Mouse (Mus musculus) layer of hippocampus, adult 2 months (tissue): ENCODE measurements at regions not wholly inside any gene's neighbourhood (a gene's known extent, or its start where the extent isn't known, plus 50 kb on each side); places are given as distances from the start of the nearest gene placed in this dataset.

Experiments
- DNase-seq, 2 experiments: peaks; one replicate each; pipeline ENCODE4 v3.0.0; 2022; ENCODE audit warnings: low spot score in 2 of 2
- H3K27ac ChIP-seq: fragments of 200-600 bp; 2 replicates; pipeline ENCODE4 v1.8.1; 2022
- H3K4me3 ChIP-seq: fragments of 200-600 bp; 2 replicates; pipeline ENCODE4 v1.8.1; 2022; ENCODE audit warnings: mild to moderate bottlenecking
- CTCF ChIP-seq: fragments of 200-600 bp; conservative IDR thresholded peaks from 2 replicates; pipeline ENCODE4 v1.8.1; 2022; ENCODE audit warnings: antibody characterized with exemption, mild to moderate bottlenecking, moderate library complexity

DNA sequence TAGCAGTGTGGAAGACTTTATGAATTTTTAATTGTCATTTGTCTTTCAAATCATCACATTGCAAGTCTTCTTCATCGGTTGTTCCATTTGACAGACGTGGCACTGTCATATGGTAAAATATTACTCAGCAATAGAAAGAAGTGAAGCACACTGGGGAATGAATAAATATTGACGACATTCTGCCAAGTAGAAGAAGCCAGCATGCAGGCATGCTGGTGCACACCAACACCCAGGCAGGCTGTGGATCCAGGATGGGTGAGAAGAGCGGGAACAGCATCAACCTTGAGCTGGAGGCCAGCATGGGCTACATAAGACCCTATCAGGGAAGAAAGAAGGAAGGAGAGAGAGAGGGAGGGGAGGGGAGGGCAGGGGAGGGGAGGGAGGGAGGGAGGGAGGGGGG, 103.6 kb upstream of the Lmo4 start:
- no peak for TF ChIP-seq CTCF
- DNase-seq, result peak in 1 of 2 experiments; percentile 34
- Histone ChIP-seq H3K27ac (no peak overlapping the region), H3K4me3 (no peak overlapping the region)

GRCm38 (mm10) chr3:144307557-144307956, 102.5 kb upstream of the Lmo4 start:
- Histone ChIP-seq H3K27ac (no peak overlapping the region), H3K4me3 (no peak overlapping the region)
- DNase-seq, result no peak
- no peak for TF ChIP-seq CTCF

DNA sequence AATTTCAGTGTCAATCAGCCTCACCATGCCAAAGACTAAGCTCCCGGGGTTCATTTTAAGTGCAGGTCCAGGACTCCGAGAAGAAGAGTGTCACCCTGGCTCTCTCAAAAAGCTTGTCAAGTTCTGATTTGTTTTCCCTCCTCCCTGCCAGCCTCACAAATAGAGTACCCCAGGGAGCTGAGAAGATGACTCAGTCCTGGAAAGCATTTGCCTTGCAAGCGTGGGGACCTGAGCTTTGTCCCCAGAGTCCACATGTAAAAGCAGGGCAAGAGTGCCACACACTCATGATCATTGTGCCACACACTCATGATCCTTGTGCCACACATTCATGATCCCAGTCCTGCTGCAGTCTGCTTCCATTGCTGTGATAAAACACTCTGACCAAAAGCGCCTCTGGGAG, 100.4 kb upstream of the Lmo4 start:
- H3K27ac ChIP-seq, result no peak overlapping the region
- TF ChIP-seq CTCF, result no peak
- no peak for DNase-seq
- no peak overlapping the region for H3K4me3 ChIP-seq

DNA sequence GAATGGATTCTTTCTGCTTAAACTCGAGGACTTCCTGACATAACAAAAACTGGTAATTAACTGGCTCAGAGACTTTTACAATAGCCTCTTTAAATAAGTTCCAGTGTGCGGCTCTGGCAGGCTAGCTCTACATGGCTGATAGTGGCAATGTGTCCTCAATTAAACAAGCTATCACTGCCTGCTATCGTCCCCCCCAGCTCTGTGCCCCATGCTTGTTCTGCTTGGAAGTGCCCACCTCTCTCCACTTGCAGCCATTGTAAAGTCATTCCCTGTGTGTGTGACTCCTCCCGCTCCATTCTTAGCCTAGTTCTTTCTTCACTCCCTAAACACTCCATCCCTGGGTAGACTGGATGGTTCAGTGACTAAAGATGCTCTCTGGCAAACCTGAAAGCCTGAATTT, 99.9 kb upstream of the Lmo4 start:
- no peak for DNase-seq
- no peak overlapping the region for H3K4me3 ChIP-seq
- TF ChIP-seq CTCF, result no peak
- no peak overlapping the region for H3K27ac ChIP-seq

- no peak for DNase-seq
- no peak overlapping the region for H3K4me3 ChIP-seq
- TF ChIP-seq CTCF, result no peak
- no peak overlapping the region for H3K27ac ChIP-seq
Observed at GRCm38 (mm10) chr3:144302626-144303025, 97.6 kb upstream of the Lmo4 start.

- Histone ChIP-seq H3K4me3 (no peak overlapping the region), H3K27ac (no peak overlapping the region)
- TF ChIP-seq CTCF, result no peak
- DNase-seq, result no peak
Observed at GRCm38 (mm10) chr3:144301068-144301467, 96.0 kb upstream of the Lmo4 start.

GRCm38 (mm10) chr3:144299239-144299638, 94.2 kb upstream of the Lmo4 start:
- no peak overlapping the region for H3K4me3 ChIP-seq
- no peak overlapping the region for H3K27ac ChIP-seq
- no peak for TF ChIP-seq CTCF
- DNase-seq, result no peak

GRCm38 (mm10) chr3:144289489-144289888, 84.5 kb upstream of the Lmo4 start:
- peak; percentile 42 for TF ChIP-seq CTCF
- H3K27ac ChIP-seq, result no peak overlapping the region
- H3K4me3 ChIP-seq, result no peak overlapping the region
- peak; percentile 14 to 57 for DNase-seq

GRCm38 (mm10) chr3:144286100-144286499, 81.1 kb upstream of the Lmo4 start:
- H3K27ac ChIP-seq, result no peak overlapping the region
- TF ChIP-seq CTCF, result no peak
- DNase-seq, result no peak
- H3K4me3 ChIP-seq, result no peak overlapping the region

GRCm38 (mm10) chr3:144284326-144284725, 79.3 kb upstream of the Lmo4 start:
- no peak for TF ChIP-seq CTCF
- no peak overlapping the region for H3K4me3 ChIP-seq
- no peak overlapping the region for H3K27ac ChIP-seq
- DNase-seq, result no peak

DNA sequence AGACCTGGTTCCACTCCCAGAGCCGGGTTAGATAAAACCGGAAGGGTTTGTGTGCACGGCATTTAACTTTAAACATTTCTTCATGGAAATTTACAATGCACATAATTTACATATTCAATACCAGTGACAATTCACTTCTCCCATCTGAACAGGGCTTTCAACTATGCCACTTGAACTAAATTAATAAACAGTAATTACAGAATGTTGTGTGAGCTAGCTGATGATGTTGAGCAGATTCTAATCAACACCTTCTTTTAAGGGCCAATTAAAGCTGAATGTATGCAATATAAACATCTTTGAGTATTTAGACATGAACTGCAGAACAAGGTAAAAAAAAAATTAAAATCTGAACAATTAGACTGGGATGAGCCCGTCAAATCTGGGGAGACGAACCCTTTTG, 68.1 kb upstream of the Lmo4 start:
- TF ChIP-seq CTCF, result no peak
- no peak for DNase-seq
- H3K27ac ChIP-seq, result no peak overlapping the region
- no peak overlapping the region for H3K4me3 ChIP-seq

- H3K27ac ChIP-seq, result no peak overlapping the region
- DNase-seq, result no peak
- no peak for TF ChIP-seq CTCF
- no peak overlapping the region for H3K4me3 ChIP-seq
Observed at GRCm38 (mm10) chr3:144270206-144270605, 65.2 kb upstream of the Lmo4 start.

DNA sequence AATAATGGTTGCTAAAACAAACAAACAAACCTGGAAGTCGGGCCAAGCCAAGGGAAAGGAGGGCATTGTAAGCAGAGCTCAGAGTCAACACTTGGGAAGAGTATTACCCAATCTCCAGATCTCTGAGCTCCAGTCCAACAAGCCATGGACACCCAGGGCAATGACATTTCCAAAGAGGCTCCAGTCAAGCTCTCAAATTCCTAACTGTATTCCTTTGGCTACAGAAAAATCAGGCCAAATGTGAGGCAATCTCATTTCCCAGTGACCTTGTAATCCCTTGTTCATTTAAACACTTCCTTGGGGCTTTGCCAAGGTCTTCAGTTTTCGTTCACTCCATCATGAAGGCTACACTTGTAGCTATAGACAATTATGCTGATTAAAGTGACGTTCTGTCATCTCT, 59.5 kb upstream of the Lmo4 start:
- no peak for TF ChIP-seq CTCF
- DNase-seq, result no peak
- H3K4me3 ChIP-seq, result no peak overlapping the region
- no peak overlapping the region for H3K27ac ChIP-seq

GRCm38 (mm10) chr3:144260886-144261285, 55.9 kb upstream of the Lmo4 start:
- no peak for TF ChIP-seq CTCF
- DNase-seq, result no peak
- Histone ChIP-seq H3K4me3 (no peak overlapping the region), H3K27ac (no peak overlapping the region)
